Mouse (Mus musculus): ENCODE data around the gene Mepce.

The Mepce gene

DNA sequence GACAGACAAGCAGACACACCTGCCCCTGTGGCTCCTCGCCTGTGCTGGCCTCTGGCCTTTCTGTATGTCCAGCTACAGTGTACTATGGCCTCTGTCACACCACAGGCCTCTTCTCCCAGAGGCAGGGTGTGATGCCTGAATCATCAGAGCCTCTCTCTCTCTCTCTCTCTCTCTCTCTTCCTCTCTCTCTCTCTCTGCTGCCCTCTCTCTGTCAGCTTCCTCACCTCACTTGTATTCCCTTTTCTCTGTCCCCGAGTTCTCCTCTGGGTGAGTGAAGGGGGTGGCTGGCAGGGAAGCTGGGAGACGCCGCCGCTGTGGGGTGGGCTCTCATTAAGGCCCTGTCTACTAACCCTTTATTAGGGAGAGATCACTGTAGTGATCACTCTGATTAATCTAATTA lies 48.9 kb downstream of the Mepce start:
- DNase-seq: no peak

DNA sequence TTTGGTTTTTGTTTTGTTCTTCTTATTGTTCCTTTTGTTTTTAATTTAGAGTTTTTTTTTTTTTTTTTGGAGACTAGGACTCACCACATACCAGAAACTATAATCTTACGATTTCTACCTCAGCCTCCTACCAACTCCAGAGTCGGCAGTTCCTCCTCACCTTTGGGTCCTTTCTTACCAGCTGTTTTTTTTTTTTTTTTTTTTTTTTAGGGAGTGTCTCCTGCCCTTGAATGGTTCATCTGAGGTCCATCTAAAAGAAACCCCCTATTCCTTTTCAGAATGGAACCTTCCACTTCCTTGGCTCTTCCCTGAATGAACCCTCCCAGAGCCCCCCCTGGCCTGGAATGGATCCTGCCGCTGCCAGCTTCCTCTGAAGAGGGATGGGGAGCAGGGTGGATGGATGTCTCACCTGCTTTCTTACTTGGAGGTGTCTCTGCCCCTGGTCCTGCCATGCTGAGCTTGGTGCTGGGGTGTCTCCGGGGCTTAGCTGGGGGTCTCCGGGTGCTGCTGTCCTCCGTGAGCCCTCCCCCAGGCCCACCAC lies 50.0 kb downstream of the Mepce start:
- no peak for DNase-seq

DNA sequence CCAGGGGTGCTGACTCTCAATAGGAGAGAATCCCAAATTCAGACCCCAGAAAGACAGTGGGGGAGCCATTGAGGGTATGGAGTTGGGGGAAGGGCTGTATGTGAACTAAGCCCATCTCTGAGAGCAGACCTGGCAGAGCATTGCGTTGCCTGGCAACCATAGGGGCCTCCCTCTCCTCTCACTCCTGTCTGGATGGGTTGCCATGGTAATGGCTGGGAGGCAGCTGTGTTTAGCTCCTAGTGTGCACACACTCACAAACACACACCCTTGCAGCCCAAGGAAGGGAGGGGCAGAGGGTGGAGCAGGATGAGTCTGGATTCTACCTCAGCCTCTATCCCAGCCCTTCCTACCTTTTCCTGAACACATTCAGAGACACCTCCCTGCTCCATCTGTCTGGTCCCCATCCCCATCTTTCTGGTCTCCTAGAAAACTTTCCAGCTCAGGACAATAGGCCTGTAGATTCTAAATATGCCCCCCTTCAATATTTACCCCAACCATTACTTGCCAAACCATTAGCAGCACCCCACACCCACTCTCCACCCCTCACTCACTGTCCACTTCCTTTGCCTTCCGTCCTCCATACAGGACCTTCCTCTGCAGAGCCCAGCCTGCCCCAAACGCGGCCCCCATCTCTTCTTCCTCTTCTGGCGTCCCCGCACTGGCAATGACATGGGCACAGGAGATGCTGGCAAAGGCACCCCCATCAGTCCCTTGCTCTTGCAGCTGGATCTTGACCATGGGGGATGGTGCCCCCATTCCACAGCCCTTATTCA lies 53.0 kb downstream of the Mepce start:
- DNase-seq: no peak

DNA sequence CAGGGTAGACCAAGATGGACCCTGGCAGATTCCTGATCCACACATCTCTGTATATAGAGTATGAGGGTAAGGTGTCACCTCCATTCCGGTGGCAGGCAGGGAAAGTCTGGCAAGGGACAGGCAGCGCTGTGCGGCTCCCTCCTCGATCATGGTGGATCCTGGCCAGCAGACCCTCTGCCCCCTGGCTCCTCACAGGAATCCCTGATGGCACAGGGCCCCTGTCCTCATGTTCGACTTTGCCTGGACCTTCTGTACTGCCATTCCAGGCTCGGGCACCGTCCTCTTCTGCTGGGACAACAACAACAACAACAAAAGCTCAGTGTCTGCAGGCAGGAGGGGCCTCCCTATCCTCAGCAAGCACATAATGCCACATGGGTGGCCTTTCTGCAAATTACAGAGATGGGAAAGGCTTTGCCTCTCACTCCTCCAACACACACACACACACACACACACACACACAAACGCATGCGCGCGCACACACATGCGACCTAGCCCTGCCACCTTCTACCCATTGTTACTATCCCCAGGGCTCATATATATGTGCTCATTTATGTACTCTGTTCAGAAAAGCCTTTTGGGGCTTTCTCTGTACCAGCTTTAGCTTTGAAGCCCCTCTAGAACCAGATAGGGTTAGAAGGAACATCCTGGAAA lies 53.7 kb downstream of the Mepce start:
- DNase-seq: no peak
